Mouse (Mus musculus): Measurements from ENCODE around the gene Bmp8a. TPM values are rescaled to one million over a fixed set of nuclear protein-coding genes. Genes with fewer than 3 reads are reported as not detected.
A peak's percentile ranks its signal among the peaks of the same experiment; 100 is the strongest.
"Not testable (repeated sequence)": the region's sequence is repeated elsewhere in the genome, so short reads cannot be mapped to it uniquely, and the experiment has no call there.

The Bmp8a gene
- polyA plus RNA-seq, 1 experiment: 0.41 TPM

DNA sequence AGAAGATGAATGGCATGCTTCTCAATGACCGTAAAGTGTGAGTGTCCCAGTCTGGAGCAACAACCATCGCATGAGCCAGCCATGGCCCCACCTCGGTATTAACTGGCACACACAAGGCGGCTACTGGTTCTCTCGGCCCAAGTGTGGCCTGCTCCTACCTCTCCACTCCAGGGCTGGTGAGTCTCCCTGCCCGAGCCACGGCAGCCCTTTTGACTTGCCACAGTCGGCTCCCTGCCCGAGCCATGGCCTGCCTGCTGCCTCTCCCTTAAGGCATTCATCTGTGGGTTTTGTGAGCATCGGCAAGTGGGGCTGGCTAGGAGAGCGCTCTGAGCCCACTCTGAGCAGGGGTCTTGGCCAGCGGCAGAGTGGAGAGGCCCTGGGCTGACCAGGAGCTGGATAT, 54.0 kb downstream of the Bmp8a start:
- no peak overlapping the region for H3K4me3 ChIP-seq (ENCODE audit: extremely low read depth, insufficient read depth, insufficient read length)
- WGBS: 97% methylated on average over 12 of the region's 12 CpGs
- TF ChIP-seq CTCF (IDR thresholded peaks at IDR 0.05; ENCODE audit: extremely low read depth, insufficient read depth, insufficient read length, insufficient replicate concordance) (no peak), POLR2A (IDR thresholded peaks at IDR 0.05; ENCODE audit: low read depth, low read length) (no peak)
- peaks cover 40% of the 10 kb centered on the region for H3K36me3 ChIP-seq (ENCODE audit: control insufficient read depth, insufficient read depth, low read length)
- no peak overlapping the region for H3K27ac ChIP-seq (ENCODE audit: insufficient read depth, low read length)
- H3K27me3 ChIP-seq (ENCODE audit: control insufficient read depth, insufficient read depth, low read length): no peaks in the 10 kb centered on the region
- DNase-seq (ENCODE audit: low read depth in 1 of 2, low spot score in 2 of 2): no peak
- H3K4me1 ChIP-seq (ENCODE audit: control insufficient read depth, insufficient read depth, insufficient read length): peaks cover 3% of the 10 kb centered on the region; the same call in 1 of the 2 replicates

- Histone ChIP-seq H3K4me1 (ENCODE audit: control insufficient read depth, insufficient read depth, insufficient read length) (peaks cover 7% of the 10 kb centered on the region; the same call in 1 of the 2 replicates), H3K27ac (ENCODE audit: insufficient read depth, low read length) (no peak overlapping the region), H3K27me3 (ENCODE audit: control insufficient read depth, insufficient read depth, low read length) (no peaks in the 10 kb centered on the region), H3K4me3 (ENCODE audit: extremely low read depth, insufficient read depth, insufficient read length) (no peak overlapping the region), H3K36me3 (ENCODE audit: control insufficient read depth, insufficient read depth, low read length) (peaks cover 24% of the 10 kb centered on the region)
- DNase-seq (ENCODE audit: low read depth in 1 of 2, low spot score in 2 of 2): no peak
- TF ChIP-seq POLR2A (IDR thresholded peaks at IDR 0.05; ENCODE audit: low read depth, low read length): no peak
- no peak for TF ChIP-seq CTCF (IDR thresholded peaks at IDR 0.05; ENCODE audit: extremely low read depth, insufficient read depth, insufficient read length, insufficient replicate concordance)
- WGBS: 81% methylated on average over 2 of the region's 2 CpGs
Measured at GRCm38 (mm10) chr4:123286790-123287189, 56.3 kb downstream of the Bmp8a start.

- Histone ChIP-seq H3K4me1 (ENCODE audit: control insufficient read depth, insufficient read depth, insufficient read length) (peaks cover 7% of the 10 kb centered on the region; the same call in 1 of the 2 replicates), H3K36me3 (ENCODE audit: control insufficient read depth, insufficient read depth, low read length) (peaks cover 16% of the 10 kb centered on the region), H3K27me3 (ENCODE audit: control insufficient read depth, insufficient read depth, low read length) (no peaks in the 10 kb centered on the region), H3K4me3 (ENCODE audit: extremely low read depth, insufficient read depth, insufficient read length) (no peak overlapping the region), H3K27ac (ENCODE audit: insufficient read depth, low read length) (peak overlapping the region; percentile 8; the same call in 1 of the 2 replicates)
- 68% methylated on average over 6 of the region's 6 CpGs for WGBS
- no peak for TF ChIP-seq POLR2A (IDR thresholded peaks at IDR 0.05; ENCODE audit: low read depth, low read length)
- no peak for TF ChIP-seq CTCF (IDR thresholded peaks at IDR 0.05; ENCODE audit: extremely low read depth, insufficient read depth, insufficient read length, insufficient replicate concordance)
- DNase-seq (ENCODE audit: low read depth in 1 of 2, low spot score in 2 of 2): no peak
Measured at GRCm38 (mm10) chr4:123284731-123285624, 58.1 kb downstream of the Bmp8a start.

- not testable (repeated sequence) for H3K27ac ChIP-seq (ENCODE audit: insufficient read depth, low read length); DNase-seq (ENCODE audit: low read depth in 1 of 2, low spot score in 2 of 2)
- 3% methylated on average over 15 of the region's 15 CpGs for WGBS
Measured at GRCm38 (mm10) chr4:123283675-123284064, 59.4 kb downstream of the Bmp8a start.

GRCm38 (mm10) chr4:123282915-123283674, 60.0 kb downstream of the Bmp8a start:
- not testable (repeated sequence) for H3K27ac ChIP-seq (ENCODE audit: insufficient read depth, low read length); H3K27me3 ChIP-seq (ENCODE audit: control insufficient read depth, insufficient read depth, low read length); H3K4me1 ChIP-seq (ENCODE audit: control insufficient read depth, insufficient read depth, insufficient read length); H3K36me3 ChIP-seq (ENCODE audit: control insufficient read depth, insufficient read depth, low read length)
- peak in 1 of 2 experiments; percentile 12 for DNase-seq (ENCODE audit: low read depth in 1 of 2, low spot score in 2 of 2)
- peak overlapping the region; percentile 59; the same call in 1 of the 2 replicates for H3K4me3 ChIP-seq (ENCODE audit: extremely low read depth, insufficient read depth, insufficient read length)
- under 1% methylated on average over 44 of the region's 55 CpGs for WGBS

More at GRCm38 (mm10) chr4:123283675-123284064, 59.4 kb downstream of the Bmp8a start:
- H3K27me3 ChIP-seq (ENCODE audit: control insufficient read depth, insufficient read depth, low read length); H3K36me3 ChIP-seq (ENCODE audit: control insufficient read depth, insufficient read depth, low read length); H3K4me1 ChIP-seq (ENCODE audit: control insufficient read depth, insufficient read depth, insufficient read length): not testable (repeated sequence)
- peak overlapping the region; percentile 37 for H3K4me3 ChIP-seq (ENCODE audit: extremely low read depth, insufficient read depth, insufficient read length)

- WGBS: under 1% methylated on average over 25 of the region's 25 CpGs
- H3K36me3 ChIP-seq (ENCODE audit: control insufficient read depth, insufficient read depth, low read length): peaks cover 2% of the 10 kb centered on the region
- peak overlapping the region; percentile 59 for H3K4me3 ChIP-seq (ENCODE audit: extremely low read depth, insufficient read depth, insufficient read length)
- H3K4me1 ChIP-seq (ENCODE audit: control insufficient read depth, insufficient read depth, insufficient read length): peaks cover 7% of the 10 kb centered on the region; the same call in 1 of the 2 replicates
- no peaks in the 10 kb centered on the region for H3K27me3 ChIP-seq (ENCODE audit: control insufficient read depth, insufficient read depth, low read length)
- peak overlapping the region; percentile 66; the same call in 1 of the 2 replicates for H3K27ac ChIP-seq (ENCODE audit: insufficient read depth, low read length)
- TF ChIP-seq POLR2A (IDR thresholded peaks at IDR 0.05; ENCODE audit: low read depth, low read length) (peak; percentile 53), CTCF (IDR thresholded peaks at IDR 0.05; ENCODE audit: extremely low read depth, insufficient read depth, insufficient read length, insufficient replicate concordance) (peak; percentile 69; the same call in 1 of the 2 replicates)
- DNase-seq (ENCODE audit: low read depth in 1 of 2, low spot score in 2 of 2): peak; percentile 83 to 92
Measured at GRCm38 (mm10) chr4:123282500-123282899, 60.6 kb downstream of the Bmp8a start.

Measured in spleen, adult 2 months (tissue).